8 mouse cellular contexts compared by ENCODE assay signal in the genomic region with DNA sequence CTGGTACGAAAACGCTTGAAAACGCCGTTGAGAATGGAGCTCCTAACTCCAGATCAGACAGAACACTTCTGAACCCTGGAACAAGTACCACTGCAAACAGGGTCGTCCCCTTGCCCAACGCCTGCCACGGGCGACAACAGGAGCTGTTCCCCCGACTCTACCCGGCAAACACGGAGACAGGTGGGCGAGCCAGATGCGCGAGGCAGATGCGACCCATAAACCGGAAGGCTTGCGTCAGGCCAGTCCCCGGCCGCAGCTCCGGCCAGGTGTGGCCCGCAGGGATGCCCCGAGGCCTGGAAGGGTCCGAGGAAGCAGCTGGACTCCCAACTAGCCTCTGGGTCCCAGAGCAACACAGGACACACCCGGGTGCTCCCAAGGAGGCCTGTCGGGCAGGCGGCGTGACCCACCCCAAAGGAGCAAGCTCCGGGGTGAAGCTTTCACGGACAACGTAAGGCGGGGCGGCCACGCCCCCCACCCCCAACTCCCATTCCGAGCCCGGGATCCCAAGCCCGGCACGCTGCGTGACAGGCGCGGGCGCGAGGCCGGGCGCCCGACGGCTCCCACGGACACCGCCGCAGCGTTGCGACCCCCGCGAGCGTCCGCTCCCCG. TPM values are rescaled to one million over a fixed set of nuclear protein-coding genes. Genes with fewer than 3 reads are reported as not detected.
DNase-seq lines count a peak whose midpoint lies in the region; ATAC-seq and TF ChIP-seq lines count a peak whose summit lies in the region.

No protein-coding gene starts in this region.

- H3K27ac ChIP-seq in heart, adult 2 months = peak overlapping the region; percentile 97
- peak overlapping the region; percentile 65 for H3K27ac ChIP-seq in ES-E14 (ENCODE audit: insufficient read depth, low read depth, low read length, poor library complexity, severe bottlenecking)
- H3K27ac ChIP-seq in embryonic facial prominence, embryonic 13.5 days = peak overlapping the region; percentile 99
- peak overlapping the region; percentile 92 for H3K27ac ChIP-seq in limb, embryonic 13.5 days
- H3K27ac ChIP-seq in midbrain, postnatal 0 days (ENCODE audit: low read depth, low read length) = peak overlapping the region; percentile 87

- peaks cover 7% of the 10 kb centered on the region for H3K4me1 ChIP-seq in heart, adult 2 months (ENCODE audit: control insufficient read depth, insufficient read depth, low read length)
- peaks cover 6 to 19% of the 10 kb centered on the region in 2 experiments; a peak in 3 of 4 replicates for H3K4me1 ChIP-seq in ES-E14 (ENCODE audit: control insufficient read depth in 2 of 2, insufficient read depth in 2 of 2, low read length in 2 of 2, poor library complexity in 1 of 2)
- peaks cover 29% of the 10 kb centered on the region for H3K4me1 ChIP-seq in embryonic facial prominence, embryonic 13.5 days
- H3K4me1 ChIP-seq in limb, embryonic 13.5 days = peaks cover 30% of the 10 kb centered on the region
- H3K4me1 ChIP-seq in midbrain, postnatal 0 days (ENCODE audit: insufficient read depth, low read length) = peaks cover 10% of the 10 kb centered on the region; the same call in 1 of the 2 replicates

- no peaks in the 10 kb centered on the region for H3K27me3 ChIP-seq in heart, adult 2 months (ENCODE audit: control insufficient read depth, insufficient read depth, low read length)
- no peaks in the 10 kb centered on the region for H3K27me3 ChIP-seq in embryonic facial prominence, embryonic 13.5 days
- H3K27me3 ChIP-seq in limb, embryonic 13.5 days = no peaks in the 10 kb centered on the region
- H3K27me3 ChIP-seq in midbrain, postnatal 0 days (ENCODE audit: insufficient read depth, low read length) = no peaks in the 10 kb centered on the region

- TF ChIP-seq EP300 in heart, adult 2 months (IDR thresholded peaks at IDR 0.05; ENCODE audit: insufficient read depth, low read depth, low read length) = no peak

- peaks cover 3% of the 10 kb centered on the region; the same call in 1 of the 2 replicates for H3K36me3 ChIP-seq in heart, adult 2 months (ENCODE audit: control insufficient read depth, insufficient read depth, low read length)
- no peaks in the 10 kb centered on the region for H3K36me3 ChIP-seq in ES-E14 (ENCODE audit: control insufficient read depth, insufficient read depth, low read length, poor library complexity, severe bottlenecking)
- H3K36me3 ChIP-seq in embryonic facial prominence, embryonic 13.5 days = no peaks in the 10 kb centered on the region
- no peaks in the 10 kb centered on the region for H3K36me3 ChIP-seq in limb, embryonic 13.5 days
- H3K36me3 ChIP-seq in midbrain, postnatal 0 days (ENCODE audit: insufficient read depth, low read length) = no peaks in the 10 kb centered on the region

- under 1% methylated on average over 54 of the region's 56 CpGs for WGBS in heart, adult 2 months
- WGBS in embryonic facial prominence, embryonic 13.5 days = under 1% methylated on average over 48 of the region's 56 CpGs
- WGBS in limb, embryonic 13.5 days = under 1% methylated on average over 50 of the region's 56 CpGs
- under 1% methylated on average over 47 of the region's 56 CpGs for WGBS in midbrain, postnatal 0 days

- no peak for DNase-seq in heart, adult 2 months
- DNase-seq in heart, postnatal 36 days = no peak
- no peak for DNase-seq in ES-E14 (ENCODE audit: low read depth, low spot score)
- peak; percentile 58 for DNase-seq in heart, postnatal 4 days
- DNase-seq in midbrain, postnatal 0 days (ENCODE audit: low spot score) = peak; percentile 43
- DNase-seq in thymus, postnatal 0 days (ENCODE audit: low spot score) = peak; percentile 51

- intact Hi-C loops in heart, adult 2 months (cut with DNase I) = loop anchor here (5.0 kb wide), 1 partner anchor 68 kb away; a partner anchor contains a TSS
- intact Hi-C loops in heart, postnatal 36 days (cut with DNase I) = loop anchor here (5.0 to 10.0 kb wide), 3 partner anchors 68 to 1549 kb away; a partner anchor contains a TSS

- H3K9me3 ChIP-seq in ES-E14 (ENCODE audit: control insufficient read depth, insufficient read depth, low read depth, low read length) = no peaks in the 10 kb centered on the region
- H3K9me3 ChIP-seq in embryonic facial prominence, embryonic 13.5 days = no peaks in the 10 kb centered on the region
- peaks cover 4% of the 10 kb centered on the region; the same call in 1 of the 2 replicates for H3K9me3 ChIP-seq in limb, embryonic 13.5 days
- no peaks in the 10 kb centered on the region for H3K9me3 ChIP-seq in midbrain, postnatal 0 days (ENCODE audit: low read length)

- H3K4me2 ChIP-seq in embryonic facial prominence, embryonic 13.5 days = peak overlapping the region; percentile 94
- peak overlapping the region; percentile 90 for H3K4me2 ChIP-seq in limb, embryonic 13.5 days (replicated peaks)
- H3K4me2 ChIP-seq in midbrain, postnatal 0 days (ENCODE audit: low read depth, low read length, poor library complexity, severe bottlenecking) = peak overlapping the region; percentile 79

- TF ChIP-seq POLR2A in heart, adult 2 months (IDR thresholded peaks at IDR 0.05; ENCODE audit: insufficient read depth, low read depth, low read length) = no peak

- peak overlapping the region; percentile 94 for H3K9ac ChIP-seq in heart, adult 2 months (ENCODE audit: low read depth, low read length)
- peak overlapping the region; percentile 89 for H3K9ac ChIP-seq in ES-E14 (ENCODE audit: insufficient read depth, low read depth, low read length, poor library complexity, severe bottlenecking)
- peak overlapping the region; percentile 92 for H3K9ac ChIP-seq in embryonic facial prominence, embryonic 13.5 days
- H3K9ac ChIP-seq in limb, embryonic 13.5 days = peak overlapping the region; percentile 90
- peak overlapping the region; percentile 85 for H3K9ac ChIP-seq in midbrain, postnatal 0 days (replicated peaks; ENCODE audit: low read length, poor library complexity, severe bottlenecking)

- peak overlapping the region; percentile 99 for H3K4me3 ChIP-seq in heart, adult 2 months
- H3K4me3 ChIP-seq in ES-E14 (ENCODE audit: insufficient read depth in 1 of 2, low read depth in 1 of 2, low read length in 2 of 2, poor library complexity in 1 of 2, severe bottlenecking in 1 of 2) = peak overlapping the region; percentile 83 to 86
- peak overlapping the region; percentile 92 for H3K4me3 ChIP-seq in embryonic facial prominence, embryonic 13.5 days
- H3K4me3 ChIP-seq in limb, embryonic 13.5 days = peak overlapping the region; percentile 93
- H3K4me3 ChIP-seq in midbrain, postnatal 0 days (ENCODE audit: low read depth, low read length) = peak overlapping the region; percentile 96

- no peak for TF ChIP-seq CTCF in heart, adult 2 months (IDR thresholded peaks at IDR 0.05)
- TF ChIP-seq CTCF in midbrain, postnatal 0 days (IDR thresholded peaks at IDR 0.05) = no peak

- peaks cover 7% of the 10 kb centered on the region for H3K79me2 ChIP-seq in heart, adult 2 months (replicated peaks; ENCODE audit: control insufficient read depth, insufficient read depth, low read length)

- in situ Hi-C loops in ES-E14 (cut with MboI; ENCODE audit: low sequenced_read_pairs in 2 of 2, unreplicated experiment in 2 of 2) = no loop called here

- 0 out of 2 replicates have a peak, but pooled peaks have one; percentile 3 for ATAC-seq in embryonic facial prominence, embryonic 13.5 days (ENCODE audit: insufficient number of reproducible peaks, insufficient read depth, low FRiP score, low TSS enrichment, low read depth)
- ATAC-seq in limb, embryonic 13.5 days (ENCODE audit: low FRiP score, low read depth) = peak; percentile 21
- peak; percentile 21 for ATAC-seq in midbrain, postnatal 0 days (ENCODE audit: low FRiP score)

TF ChIP-seq in ES-E14, 5 proteins besides CTCF, POLR2A, EP300 and RAD21:
- TF ChIP-seq ZC3H11A (IDR thresholded peaks at IDR 0.05; ENCODE audit: borderline replicate concordance, low read depth, low read length) (no peak), MAFK (IDR thresholded peaks at IDR 0.05; ENCODE audit: insufficient read depth, low read depth, low read length) (no peak), ZNF384 (IDR thresholded peaks at IDR 0.05; ENCODE audit: low read depth, low read length) (no peak), CHD2 (IDR thresholded peaks at IDR 0.05; ENCODE audit: low read depth, low read length) (no peak), HCFC1 (IDR thresholded peaks at IDR 0.05; ENCODE audit: borderline replicate concordance, insufficient read depth, low read length) (no peak)

RNA-seq across cellular contexts. Expression of a gene that starts 1.4 kb away (rescaled TPM):
- 10 to 100 TPM; 36.0 to 39.1 TPM for total RNA-seq in heart, adult 2 months (2021)
- polyA plus RNA-seq in heart, adult 2 months (2012; rRNA removed) = 16.5 and 20.3 TPM in 2 replicates
- total RNA-seq in heart, postnatal 36 days (2021) = 10 to 100 TPM; 39.4 to 41.1 TPM
- total RNA-seq in ES-E14 (2012; rRNA removed) = 57.1 and 57.6 TPM in 2 replicates
- 94.1 and 105 TPM in 2 replicates for polyA plus RNA-seq in embryonic facial prominence, embryonic 13.5 days (2015; fragmentation: Nextera tagmentation; extraction: Ambion mirVana)
- 10 to 100 TPM; 29.3 to 33.4 TPM for total RNA-seq in heart, postnatal 4 days (2021)
- polyA plus RNA-seq in limb, embryonic 13.5 days (2015; fragmentation: Nextera tagmentation; extraction: Ambion mirVana) = 81.3 and 87.3 TPM in 2 replicates
- total RNA-seq in midbrain, postnatal 0 days (2014; rRNA removed) = 32.9 and 42.0 TPM in 2 replicates
- 50.0 and 55.8 TPM in 2 replicates for polyA plus RNA-seq in midbrain, postnatal 0 days (2015; fragmentation: Nextera tagmentation; extraction: Ambion mirVana)
- 94.9 and 105 TPM in 2 replicates for polyA plus RNA-seq in thymus, postnatal 0 days (2015; fragmentation: Nextera tagmentation; extraction: Ambion mirVana)

Comparison
In these comparisons a context has a peak if more than half of its experiments do, and no peak if none do; other contexts are left out.
1. DNase-seq: peak in heart, postnatal 4 days (single experiment), midbrain, postnatal 0 days (single experiment) and thymus, postnatal 0 days (single experiment); none in heart, adult 2 months (0 of 2), heart, postnatal 36 days (0 of 2) and ES-E14 (single experiment).
2. Peak in every context shown above with its lines, with median percentiles within 50 percentile points of each other: H3K27ac ChIP-seq, H3K4me3 ChIP-seq, H3K9ac ChIP-seq, ATAC-seq and H3K4me2 ChIP-seq.